Mouse (Mus musculus) kidney, embryonic 16.5 days (tissue): ENCODE results near the gene Gm3417. TPM values are rescaled to one million over a fixed set of nuclear protein-coding genes. Genes with fewer than 3 reads are reported as not detected.

Experiments used
- ATAC-seq: fragments of 200-750 bp; cut with Nextera tagmentation; 2 replicates; pipeline ENCODE4 v1.8.0; 2017; ENCODE audit warnings: moderate TSS enrichment; ENCODE audit not compliant: low FRiP score, low TSS enrichment
- H3K27ac ChIP-seq: fragments of 300-500 bp; sonication (generic); 2 replicates; pipeline ENCODE4 v1.5.1; 2014; ENCODE audit warnings: low read length
- H3K27me3 ChIP-seq: fragments of 300-500 bp; sonication (generic); 2 replicates; pipeline ENCODE4 v1.6.1; 2014; ENCODE audit warnings: low read length, control low read depth, mixed read lengths; ENCODE audit not compliant: insufficient read depth
- H3K36me3 ChIP-seq: fragments of 300-500 bp; sonication (generic); 2 replicates; pipeline ENCODE4 v1.6.1; 2014; ENCODE audit warnings: low read length, control low read depth, mixed read lengths; ENCODE audit not compliant: insufficient read depth
- H3K4me1 ChIP-seq: fragments of 300-500 bp; sonication (generic); 2 replicates; pipeline ENCODE4 v1.6.1; 2014; ENCODE audit warnings: low read length, control low read depth, mixed read lengths; ENCODE audit not compliant: insufficient read depth
- H3K4me2 ChIP-seq: fragments of 300-500 bp; sonication (generic); replicated peaks from 2 replicates; pipeline ENCODE4 v1.6.1; 2014; ENCODE audit warnings: low read depth, low read length
- H3K4me3 ChIP-seq: fragments of 300-500 bp; sonication (generic); 2 replicates; pipeline ENCODE4 v1.5.1; 2014; ENCODE audit warnings: mild to moderate bottlenecking, low read length
- H3K9ac ChIP-seq: fragments of 300-500 bp; sonication (generic); replicated peaks from 2 replicates; pipeline ENCODE4 v1.6.1; 2014; ENCODE audit warnings: low read length
- H3K9me3 ChIP-seq: fragments of 300-500 bp; sonication (generic); 2 replicates; pipeline ENCODE4 v1.6.1; 2016; ENCODE audit warnings: low read length, control low read depth
- WGBS: fragments of 180-500 bp; shearing (Covaris S2); extraction: QIAGEN DNeasy Blood & Tissue Kit; methylation state at CpG from one replicate; pipeline ENCODE4 v1.1.7; 2014; 5-methylcytosine and 5-hydroxymethylcytosine counted together
- polyA plus RNA-seq: library from polyadenylated mRNA; unstranded; fragments of >200 nt; fragmentation: Nextera tagmentation; extraction: Ambion mirVana; gene quantifications from 2 replicates; pipeline ENCODE4 v1.2.1, GENCODE M21; 2015

Gm3417 gene
- polyA plus RNA-seq, 1 experiment from 2014 or later: not detected

- Histone ChIP-seq H3K36me3 (no peaks in the 10 kb centered on the region), H3K4me1 (no peaks in the 10 kb centered on the region), H3K27ac (no peak overlapping the region), H3K27me3 (no peaks in the 10 kb centered on the region), H3K4me3 (no peak overlapping the region), H3K9ac (no peak overlapping the region), H3K9me3 (no peaks in the 10 kb centered on the region), H3K4me2 (no peak overlapping the region)
- WGBS: 82% methylated on average over 5 of the region's 5 CpGs
- no peak for ATAC-seq
Measured at GRCm38 (mm10) chr17:14931469-14931868, 47.1 kb downstream of the Gm3417 start.

- Histone ChIP-seq H3K4me1 (no peaks in the 10 kb centered on the region), H3K9ac (no peak overlapping the region), H3K9me3 (no peaks in the 10 kb centered on the region), H3K4me2 (no peak overlapping the region), H3K27me3 (no peaks in the 10 kb centered on the region), H3K27ac (no peak overlapping the region), H3K4me3 (no peak overlapping the region), H3K36me3 (no peaks in the 10 kb centered on the region)
- no peak for ATAC-seq
- 85% methylated on average over 7 of the region's 7 CpGs for WGBS
Measured at GRCm38 (mm10) chr17:14930697-14931096, 47.9 kb downstream of the Gm3417 start.

GRCm38 (mm10) chr17:14928631-14929030 lies 50.0 kb downstream of the Gm3417 start:
- WGBS: 68% methylated on average over 5 of the region's 5 CpGs
- no peak for ATAC-seq
- no peak overlapping the region for H3K4me2 ChIP-seq
- no peak overlapping the region for H3K27ac ChIP-seq
- no peak overlapping the region for H3K4me3 ChIP-seq
- no peaks in the 10 kb centered on the region for H3K36me3 ChIP-seq
- no peak overlapping the region for H3K9ac ChIP-seq
- H3K4me1 ChIP-seq: no peaks in the 10 kb centered on the region
- no peaks in the 10 kb centered on the region for H3K9me3 ChIP-seq
- no peaks in the 10 kb centered on the region for H3K27me3 ChIP-seq

GRCm38 (mm10) chr17:14927644-14928218 lies 50.9 kb downstream of the Gm3417 start:
- no peaks in the 10 kb centered on the region for H3K36me3 ChIP-seq
- no peak overlapping the region for H3K4me2 ChIP-seq
- no peak overlapping the region for H3K4me3 ChIP-seq
- no peak overlapping the region for H3K27ac ChIP-seq
- no peaks in the 10 kb centered on the region for H3K9me3 ChIP-seq
- no peaks in the 10 kb centered on the region for H3K4me1 ChIP-seq
- 80% methylated on average over 8 of the region's 8 CpGs for WGBS
- no peak for ATAC-seq
- H3K9ac ChIP-seq: no peak overlapping the region
- H3K27me3 ChIP-seq: no peaks in the 10 kb centered on the region

GRCm38 (mm10) chr17:14921582-14921981 lies 57.0 kb downstream of the Gm3417 start:
- no peak for ATAC-seq
- Histone ChIP-seq H3K27ac (no peak overlapping the region), H3K27me3 (no peaks in the 10 kb centered on the region), H3K9ac (no peak overlapping the region), H3K4me3 (no peak overlapping the region), H3K4me2 (no peak overlapping the region), H3K36me3 (no peaks in the 10 kb centered on the region), H3K9me3 (no peaks in the 10 kb centered on the region), H3K4me1 (no peaks in the 10 kb centered on the region)
- WGBS: 38% methylated on average over 6 of the region's 6 CpGs

GRCm38 (mm10) chr17:14917866-14918265 lies 60.7 kb downstream of the Gm3417 start:
- no peaks in the 10 kb centered on the region for H3K36me3 ChIP-seq
- H3K9ac ChIP-seq: no peak overlapping the region
- H3K4me2 ChIP-seq: no peak overlapping the region
- H3K9me3 ChIP-seq: no peaks in the 10 kb centered on the region
- H3K27ac ChIP-seq: no peak overlapping the region
- ATAC-seq: no peak
- WGBS: 86% methylated on average over 8 of the region's 8 CpGs
- no peaks in the 10 kb centered on the region for H3K27me3 ChIP-seq
- no peaks in the 10 kb centered on the region for H3K4me1 ChIP-seq
- no peak overlapping the region for H3K4me3 ChIP-seq

- ATAC-seq: no peak
- Histone ChIP-seq H3K27ac (no peak overlapping the region), H3K36me3 (no peaks in the 10 kb centered on the region)
Measured at GRCm38 (mm10) chr17:14914401-14914800, 64.2 kb downstream of the Gm3417 start.

More at GRCm38 (mm10) chr17:14914401-14914800, 64.2 kb downstream of the Gm3417 start:
- 94% methylated on average over 4 of the region's 4 CpGs for WGBS
- no peak overlapping the region for H3K4me3 ChIP-seq
- no peak overlapping the region for H3K9ac ChIP-seq
- H3K9me3 ChIP-seq: no peaks in the 10 kb centered on the region
- no peaks in the 10 kb centered on the region for H3K27me3 ChIP-seq
- no peak overlapping the region for H3K4me2 ChIP-seq
- no peaks in the 10 kb centered on the region for H3K4me1 ChIP-seq

Other genes starting within 250 kb of the Gm3417 start
- gene Wdr27, start 35.6 kb downstream of the Gm3417 start, polyA plus RNA-seq: 6.4 and 6.7 TPM in 2 replicates
- gene 1600012H06Rik, start 35.6 kb downstream of the Gm3417 start, polyA plus RNA-seq: 36.7 and 40.4 TPM in 2 replicates
- gene Phf10, start 17.5 kb downstream of the Gm3417 start, polyA plus RNA-seq: 28.0 and 28.7 TPM in 2 replicates
- 8.8 and 11.2 TPM in 2 replicates for gene 9030025P20Rik, start 322 bp downstream of the Gm3417 start, polyA plus RNA-seq
- gene Gm3435, start 31.4 kb upstream of the Gm3417 start, polyA plus RNA-seq: 8.7 and 9.1 TPM in 2 replicates
- 79.6 and 93.2 TPM in 2 replicates for gene Ermard, start 62.4 kb upstream of the Gm3417 start, polyA plus RNA-seq
- 0.42 TPM in 1 of 2 replicates, not detected in the other for gene Tcte3, start 62.7 kb upstream of the Gm3417 start, polyA plus RNA-seq
- 2.8 and 3.0 TPM in 2 replicates for gene Gm3448, start 62.7 kb upstream of the Gm3417 start, polyA plus RNA-seq